Mouse (Mus musculus): ENCODE results near the gene Onecut3.

Gene Onecut3

GRCm38 (mm10) chr10:80552364-80552763 is 57.7 kb downstream of the Onecut3 start:
- DNase-seq (ENCODE audit: low read depth in 1 of 2, low spot score in 2 of 2): no peak

GRCm38 (mm10) chr10:80553575-80553974 is 58.9 kb downstream of the Onecut3 start:
- no peak for DNase-seq (ENCODE audit: low read depth in 1 of 2, low spot score in 2 of 2)

- no peak for DNase-seq (ENCODE audit: low read depth in 1 of 2, low spot score in 2 of 2)
Measured at GRCm38 (mm10) chr10:80553997-80554396, 59.4 kb downstream of the Onecut3 start.

GRCm38 (mm10) chr10:80557346-80557965 is 62.8 kb downstream of the Onecut3 start:
- peak in 1 of 2 experiments; percentile 64 for DNase-seq (ENCODE audit: low read depth in 1 of 2, low spot score in 2 of 2)

GRCm38 (mm10) chr10:80559431-80559830 is 64.8 kb downstream of the Onecut3 start:
- DNase-seq (ENCODE audit: low read depth in 1 of 2, low spot score in 2 of 2): no peak

- no peak for DNase-seq (ENCODE audit: low read depth in 1 of 2, low spot score in 2 of 2)
Measured at GRCm38 (mm10) chr10:80560621-80561020, 66.0 kb downstream of the Onecut3 start.

- DNase-seq (ENCODE audit: low read depth in 1 of 2, low spot score in 2 of 2): peak; percentile 86 to 89
Measured at GRCm38 (mm10) chr10:80561116-80561944, 66.7 kb downstream of the Onecut3 start, which contains the start of gene Rexo1. Rexo1 (minus strand) TSS chr10:80561560.

- peak in 1 of 2 experiments; percentile 76 for DNase-seq (ENCODE audit: low read depth in 1 of 2, low spot score in 2 of 2)
Measured at GRCm38 (mm10) chr10:80566375-80567092, 71.9 kb downstream of the Onecut3 start.

All from monocyte, adult 2 months (primary cell).